Mouse (Mus musculus): ENCODE measurements around the gene Dlx3. TPM values are rescaled to one million over a fixed set of nuclear protein-coding genes. Genes with fewer than 3 reads are reported as not detected.

Dlx3 gene
- polyA plus RNA-seq, 1 experiment from 2014 or later: 0.38 TPM

GRCm38 (mm10) chr11:95076041-95076535 lies 43.8 kb upstream of the Dlx3 start:
- no peaks in the 10 kb centered on the region for H3K36me3 ChIP-seq (ENCODE audit: control insufficient read depth, insufficient read depth, low read length)
- WGBS: under 1% methylated on average over 42 of the region's 42 CpGs
- ATAC-seq (ENCODE audit: low FRiP score, low TSS enrichment): peak; percentile 73; the same call in 1 of the 2 replicates
- peak overlapping the region; percentile 53 for H3K4me3 ChIP-seq (replicated peaks; ENCODE audit: low read depth, low read length)
- H3K27me3 ChIP-seq (ENCODE audit: control insufficient read depth, insufficient read depth, low read length): peaks cover 16% of the 10 kb centered on the region; the same call in 1 of the 2 replicates
- H3K4me1 ChIP-seq (ENCODE audit: control insufficient read depth, insufficient read depth, low read length): peaks cover 13% of the 10 kb centered on the region
- H3K4me2 ChIP-seq (ENCODE audit: low read length): peak overlapping the region; percentile 82
- peak overlapping the region; percentile 68 for H3K27ac ChIP-seq (replicated peaks; ENCODE audit: low read depth, low read length)
- peak overlapping the region; percentile 68 for H3K9ac ChIP-seq (replicated peaks; ENCODE audit: low read length)
- peak; percentile 79 for DNase-seq
- no peaks in the 10 kb centered on the region for H3K9me3 ChIP-seq (ENCODE audit: control insufficient read depth, low read length)

GRCm38 (mm10) chr11:95076536-95077111 lies 43.3 kb upstream of the Dlx3 start, which contains the start of gene Itga3:
Itga3 (minus strand) TSS chr11:95076801.
- H3K4me3 ChIP-seq (replicated peaks; ENCODE audit: low read depth, low read length): peak within 1 kb of the TSS; percentile 53
- under 1% methylated on average over 51 of the region's 51 CpGs for WGBS
- peak within 1 kb of the TSS; percentile 68 for H3K27ac ChIP-seq (replicated peaks; ENCODE audit: low read depth, low read length)
- H3K36me3 ChIP-seq (ENCODE audit: control insufficient read depth, insufficient read depth, low read length): no peaks in the 10 kb centered on the region
- H3K9ac ChIP-seq (replicated peaks; ENCODE audit: low read length): peak within 1 kb of the TSS; percentile 68
- peak; percentile 82 for DNase-seq
- H3K27me3 ChIP-seq (ENCODE audit: control insufficient read depth, insufficient read depth, low read length): peaks cover 16% of the 10 kb centered on the region; the same call in 1 of the 2 replicates
- peak within 1 kb of the TSS; percentile 82 for H3K4me2 ChIP-seq (ENCODE audit: low read length)
- H3K4me1 ChIP-seq (ENCODE audit: control insufficient read depth, insufficient read depth, low read length): peaks cover 13% of the 10 kb centered on the region
- ATAC-seq (ENCODE audit: low FRiP score, low TSS enrichment): peak; percentile 66; the same call in 1 of the 2 replicates
- no peaks in the 10 kb centered on the region for H3K9me3 ChIP-seq (ENCODE audit: control insufficient read depth, low read length)

- Histone ChIP-seq H3K27ac (replicated peaks; ENCODE audit: low read depth, low read length) (no peak overlapping the region), H3K9ac (replicated peaks; ENCODE audit: low read length) (no peak overlapping the region), H3K4me1 (ENCODE audit: control insufficient read depth, insufficient read depth, low read length) (peaks cover 13% of the 10 kb centered on the region), H3K4me3 (replicated peaks; ENCODE audit: low read depth, low read length) (no peak overlapping the region), H3K4me2 (ENCODE audit: low read length) (no peak overlapping the region), H3K9me3 (ENCODE audit: control insufficient read depth, low read length) (no peaks in the 10 kb centered on the region), H3K27me3 (ENCODE audit: control insufficient read depth, insufficient read depth, low read length) (peaks cover 16% of the 10 kb centered on the region; the same call in 1 of the 2 replicates), H3K36me3 (ENCODE audit: control insufficient read depth, insufficient read depth, low read length) (no peaks in the 10 kb centered on the region)
- 53% methylated on average over 7 of the region's 7 CpGs for WGBS
- DNase-seq (no peak), ATAC-seq (ENCODE audit: low FRiP score, low TSS enrichment) (no peak)
These were observed 42.0 kb upstream of the Dlx3 start for GRCm38 (mm10) chr11:95077956-95078355.

- ATAC-seq (ENCODE audit: low FRiP score, low TSS enrichment) (no peak), DNase-seq (no peak)
- no peaks in the 10 kb centered on the region for H3K9me3 ChIP-seq (ENCODE audit: control insufficient read depth, low read length)
- 89% methylated on average over 6 of the region's 6 CpGs for WGBS
- no peak overlapping the region for H3K27ac ChIP-seq (replicated peaks; ENCODE audit: low read depth, low read length)
- no peak overlapping the region for H3K9ac ChIP-seq (replicated peaks; ENCODE audit: low read length)
- peaks cover 12% of the 10 kb centered on the region for H3K4me1 ChIP-seq (ENCODE audit: control insufficient read depth, insufficient read depth, low read length)
- H3K36me3 ChIP-seq (ENCODE audit: control insufficient read depth, insufficient read depth, low read length): no peaks in the 10 kb centered on the region
- no peak overlapping the region for H3K4me2 ChIP-seq (ENCODE audit: low read length)
- peaks cover 16% of the 10 kb centered on the region; the same call in 1 of the 2 replicates for H3K27me3 ChIP-seq (ENCODE audit: control insufficient read depth, insufficient read depth, low read length)
- H3K4me3 ChIP-seq (replicated peaks; ENCODE audit: low read depth, low read length): no peak overlapping the region
These were observed 40.6 kb upstream of the Dlx3 start for GRCm38 (mm10) chr11:95079256-95079875.

GRCm38 (mm10) chr11:95080783-95081182 lies 39.1 kb upstream of the Dlx3 start:
- H3K36me3 ChIP-seq (ENCODE audit: control insufficient read depth, insufficient read depth, low read length): no peaks in the 10 kb centered on the region
- H3K27ac ChIP-seq (replicated peaks; ENCODE audit: low read depth, low read length): no peak overlapping the region
- no peaks in the 10 kb centered on the region for H3K9me3 ChIP-seq (ENCODE audit: control insufficient read depth, low read length)
- H3K4me3 ChIP-seq (replicated peaks; ENCODE audit: low read depth, low read length): no peak overlapping the region
- H3K9ac ChIP-seq (replicated peaks; ENCODE audit: low read length): no peak overlapping the region
- H3K4me1 ChIP-seq (ENCODE audit: control insufficient read depth, insufficient read depth, low read length): peaks cover under 1% of the 10 kb centered on the region; the same call in 1 of the 2 replicates
- ATAC-seq (ENCODE audit: low FRiP score, low TSS enrichment) (no peak), DNase-seq (no peak)
- 84% methylated on average over 6 of the region's 6 CpGs for WGBS
- H3K27me3 ChIP-seq (ENCODE audit: control insufficient read depth, insufficient read depth, low read length): peaks cover 9% of the 10 kb centered on the region; the same call in 1 of the 2 replicates
- H3K4me2 ChIP-seq (ENCODE audit: low read length): no peak overlapping the region

- no peaks in the 10 kb centered on the region for H3K4me1 ChIP-seq (ENCODE audit: control insufficient read depth, insufficient read depth, low read length)
- no peak overlapping the region for H3K4me3 ChIP-seq (replicated peaks; ENCODE audit: low read depth, low read length)
- H3K36me3 ChIP-seq (ENCODE audit: control insufficient read depth, insufficient read depth, low read length): no peaks in the 10 kb centered on the region
- DNase-seq (no peak), ATAC-seq (ENCODE audit: low FRiP score, low TSS enrichment) (no peak)
- 91% methylated on average over 7 of the region's 7 CpGs for WGBS
- H3K27me3 ChIP-seq (ENCODE audit: control insufficient read depth, insufficient read depth, low read length): 0 out of 2 replicates have a peak, but pooled peaks cover 9% of the 10 kb centered on the region
- H3K4me2 ChIP-seq (ENCODE audit: low read length): no peak overlapping the region
- H3K9me3 ChIP-seq (ENCODE audit: control insufficient read depth, low read length): no peaks in the 10 kb centered on the region
- no peak overlapping the region for H3K27ac ChIP-seq (replicated peaks; ENCODE audit: low read depth, low read length)
- no peak overlapping the region for H3K9ac ChIP-seq (replicated peaks; ENCODE audit: low read length)
These were observed 37.0 kb upstream of the Dlx3 start for GRCm38 (mm10) chr11:95082896-95083295.

- no peaks in the 10 kb centered on the region for H3K4me1 ChIP-seq (ENCODE audit: control insufficient read depth, insufficient read depth, low read length)
- no peak overlapping the region for H3K27ac ChIP-seq (replicated peaks; ENCODE audit: low read depth, low read length)
- H3K36me3 ChIP-seq (ENCODE audit: control insufficient read depth, insufficient read depth, low read length): no peaks in the 10 kb centered on the region
- H3K4me3 ChIP-seq (replicated peaks; ENCODE audit: low read depth, low read length): no peak overlapping the region
- H3K9ac ChIP-seq (replicated peaks; ENCODE audit: low read length): no peak overlapping the region
- DNase-seq (no peak), ATAC-seq (ENCODE audit: low FRiP score, low TSS enrichment) (no peak)
- WGBS: 20% methylated on average over 4 of the region's 4 CpGs
- H3K9me3 ChIP-seq (ENCODE audit: control insufficient read depth, low read length): no peaks in the 10 kb centered on the region
- H3K27me3 ChIP-seq (ENCODE audit: control insufficient read depth, insufficient read depth, low read length): 0 out of 2 replicates have a peak, but pooled peaks cover 2% of the 10 kb centered on the region
- no peak overlapping the region for H3K4me2 ChIP-seq (ENCODE audit: low read length)
These were observed 35.7 kb upstream of the Dlx3 start for GRCm38 (mm10) chr11:95084175-95084574.

- H3K9ac ChIP-seq (replicated peaks; ENCODE audit: low read length): no peak overlapping the region
- no peak overlapping the region for H3K4me3 ChIP-seq (replicated peaks; ENCODE audit: low read depth, low read length)
- H3K9me3 ChIP-seq (ENCODE audit: control insufficient read depth, low read length): no peaks in the 10 kb centered on the region
- no peak for ATAC-seq (ENCODE audit: low FRiP score, low TSS enrichment)
- DNase-seq: no peak
- H3K27ac ChIP-seq (replicated peaks; ENCODE audit: low read depth, low read length): no peak overlapping the region
- H3K36me3 ChIP-seq (ENCODE audit: control insufficient read depth, insufficient read depth, low read length): no peaks in the 10 kb centered on the region
- H3K4me1 ChIP-seq (ENCODE audit: control insufficient read depth, insufficient read depth, low read length): no peaks in the 10 kb centered on the region
- no peak overlapping the region for H3K4me2 ChIP-seq (ENCODE audit: low read length)
- H3K27me3 ChIP-seq (ENCODE audit: control insufficient read depth, insufficient read depth, low read length): no peaks in the 10 kb centered on the region
- 31% methylated on average over 5 of the region's 5 CpGs for WGBS
These were observed 35.0 kb upstream of the Dlx3 start for GRCm38 (mm10) chr11:95084811-95085382.

All from midbrain, embryonic 14.5 days (tissue).